Mouse (Mus musculus) kidney, adult 2 months (tissue): Measurements from ENCODE around the gene Srgap1.

ENCODE experiments used
- CTCF ChIP-seq: fragments of 200-500 bp; conservative IDR thresholded peaks from 2 replicates; pipeline ENCODE4 v1.5.1; 2011; ENCODE audit warnings: low read depth, mild to moderate bottlenecking, control low read depth, low read length, moderate library complexity, mixed read lengths; ENCODE audit not compliant: insufficient read depth, insufficient read length
- POLR2A ChIP-seq: fragments of 200-500 bp; IDR thresholded peaks from one replicate; pipeline ENCODE4 v1.6.1; 2011; ENCODE audit warnings: low read depth, low read length, control low read depth

GRCm38 (mm10) chr10:121974591-121974990 is 72.5 kb downstream of the Srgap1 start:
- TF ChIP-seq CTCF (no peak), POLR2A (no peak)
